Mouse (Mus musculus) neural tube, embryonic 11.5 days (tissue): ENCODE measurements around the gene Ptprd. TPM values are rescaled to one million over a fixed set of nuclear protein-coding genes. Genes with fewer than 3 reads are reported as not detected.
A peak's percentile ranks its signal among the peaks of the same experiment; 100 is the strongest.

ENCODE experiments used
- ATAC-seq: fragments of 200-750 bp; cut with Nextera tagmentation; 2 replicates; pipeline ENCODE4 v1.8.0; 2017; ENCODE audit warnings: moderate number of reproducible peaks, mild to moderate bottlenecking, moderate TSS enrichment, moderate library complexity; ENCODE audit not compliant: insufficient read depth, low FRiP score, low TSS enrichment
- DNase-seq: peaks from one replicate; pipeline ENCODE4 v3.0.0-alpha.2; 2015; ENCODE audit warnings: low spot score
- H3K27ac ChIP-seq: fragments of 300-500 bp; sonication (generic); 2 replicates; pipeline ENCODE4 v1.5.1; 2014; ENCODE audit warnings: low read depth, mild to moderate bottlenecking, low read length
- H3K27me3 ChIP-seq: fragments of 300-500 bp; sonication (generic); 2 replicates; pipeline ENCODE4 v1.6.1; 2014; ENCODE audit warnings: mild to moderate bottlenecking, low read length, mixed read lengths; ENCODE audit not compliant: control insufficient read depth, insufficient read depth
- H3K36me3 ChIP-seq: fragments of 300-500 bp; sonication (generic); 2 replicates; pipeline ENCODE4 v1.6.1; 2014; ENCODE audit warnings: mild to moderate bottlenecking, low read length, moderate library complexity, mixed read lengths; ENCODE audit not compliant: control insufficient read depth, insufficient read depth
- H3K4me1 ChIP-seq: fragments of 300-500 bp; sonication (generic); 2 replicates; pipeline ENCODE4 v1.6.1; 2014; ENCODE audit warnings: low read length, mixed read lengths; ENCODE audit not compliant: control insufficient read depth, insufficient read depth
- H3K4me2 ChIP-seq: fragments of 300-500 bp; sonication (generic); 2 replicates; pipeline ENCODE4 v1.6.1; 2014; ENCODE audit warnings: low read depth, mild to moderate bottlenecking, moderate library complexity
- H3K4me3 ChIP-seq: fragments of 300-500 bp; sonication (generic); 2 replicates; pipeline ENCODE4 v1.5.1; 2014; ENCODE audit warnings: low read depth, low read length
- H3K9ac ChIP-seq: fragments of 300-500 bp; sonication (generic); 2 replicates; pipeline ENCODE4 v1.6.1; 2014; ENCODE audit warnings: mild to moderate bottlenecking, low read length
- H3K9me3 ChIP-seq: fragments of 300-500 bp; sonication (generic); 2 replicates; pipeline ENCODE4 v1.6.1; 2016; ENCODE audit warnings: low read length; ENCODE audit not compliant: control insufficient read depth
- WGBS: fragments of 180-500 bp; shearing (Covaris S2); extraction: QIAGEN DNeasy Blood & Tissue Kit; methylation state at CpG from one replicate; pipeline ENCODE4 v1.1.7; 2014; 5-methylcytosine and 5-hydroxymethylcytosine counted together
- polyA plus RNA-seq: library from polyadenylated mRNA; unstranded; fragments of >200 nt; fragmentation: Nextera tagmentation; extraction: Ambion mirVana; gene quantifications from 2 replicates; pipeline ENCODE4 v1.2.1, GENCODE M21; 2014

The Ptprd gene
- polyA plus RNA-seq, 1 experiment from 2014 or later: 41.2 TPM

DNA sequence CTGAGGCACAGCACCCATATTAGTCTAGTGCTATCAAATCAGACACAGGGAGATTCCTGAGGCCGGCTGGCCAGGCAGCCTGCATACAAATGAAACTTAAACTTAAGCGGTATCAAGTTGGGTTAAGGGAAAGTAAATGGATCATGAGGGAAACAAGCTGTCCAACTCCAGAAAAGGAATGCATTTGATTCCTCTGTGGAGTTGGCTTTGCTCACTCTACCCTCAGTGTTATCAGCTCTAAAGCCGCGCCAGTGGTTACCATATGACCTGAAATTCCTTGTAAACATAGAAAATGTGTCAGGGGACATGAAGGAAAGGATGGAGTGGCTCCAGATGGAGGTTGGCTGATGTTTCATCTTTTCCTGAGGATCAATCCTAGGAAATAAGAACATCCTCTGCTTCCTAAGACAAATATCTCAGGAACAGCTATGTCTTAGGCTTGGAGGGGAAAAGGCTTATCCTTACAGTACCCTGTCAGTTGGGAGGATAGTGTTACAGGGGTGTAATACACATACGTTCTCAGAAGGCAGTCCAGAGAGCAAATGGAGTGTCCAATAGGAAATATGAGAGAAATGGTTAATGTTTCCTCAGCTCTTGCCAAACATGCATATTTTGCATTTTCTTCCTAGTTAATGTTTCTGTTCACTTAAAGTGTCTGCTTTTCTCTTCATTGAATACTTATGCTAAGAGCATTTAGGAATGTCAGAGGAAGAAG lies 697.7 kb downstream of the Ptprd start:
- 79% methylated on average over 5 of the region's 5 CpGs for WGBS
- Histone ChIP-seq H3K36me3 (no peaks in the 10 kb centered on the region), H3K4me2 (no peak overlapping the region), H3K27me3 (no peaks in the 10 kb centered on the region), H3K4me3 (no peak overlapping the region), H3K9me3 (no peaks in the 10 kb centered on the region), H3K27ac (no peak overlapping the region), H3K9ac (no peak overlapping the region), H3K4me1 (no peaks in the 10 kb centered on the region)
- ATAC-seq (no peak), DNase-seq (no peak)

DNA sequence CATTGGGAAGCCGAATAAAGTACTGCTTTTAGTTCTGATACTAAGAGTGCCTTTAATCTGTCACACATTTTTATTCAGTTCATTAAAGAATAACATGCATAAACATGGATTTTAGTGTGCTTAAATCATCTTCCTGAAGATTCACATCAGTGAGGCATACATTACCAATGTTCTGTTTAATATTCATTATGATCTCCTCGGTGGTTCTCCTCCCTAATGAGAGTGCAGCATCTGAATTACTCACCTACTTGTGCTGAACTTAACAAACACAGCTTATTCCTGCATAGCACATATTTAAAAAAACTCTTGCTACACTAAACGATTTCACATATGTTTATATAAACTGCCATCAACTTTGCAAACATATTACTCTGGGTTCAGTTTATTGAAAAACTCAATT lies 698.7 kb downstream of the Ptprd start:
- no peak overlapping the region for H3K27ac ChIP-seq
- H3K36me3 ChIP-seq: no peaks in the 10 kb centered on the region
- no peaks in the 10 kb centered on the region for H3K4me1 ChIP-seq
- no peak for DNase-seq
- no peaks in the 10 kb centered on the region for H3K27me3 ChIP-seq
- no peaks in the 10 kb centered on the region for H3K9me3 ChIP-seq
- H3K4me3 ChIP-seq: no peak overlapping the region
- no peak for ATAC-seq
- 72% methylated on average over 3 of the region's 3 CpGs for WGBS
- no peak overlapping the region for H3K9ac ChIP-seq
- no peak overlapping the region for H3K4me2 ChIP-seq

DNA sequence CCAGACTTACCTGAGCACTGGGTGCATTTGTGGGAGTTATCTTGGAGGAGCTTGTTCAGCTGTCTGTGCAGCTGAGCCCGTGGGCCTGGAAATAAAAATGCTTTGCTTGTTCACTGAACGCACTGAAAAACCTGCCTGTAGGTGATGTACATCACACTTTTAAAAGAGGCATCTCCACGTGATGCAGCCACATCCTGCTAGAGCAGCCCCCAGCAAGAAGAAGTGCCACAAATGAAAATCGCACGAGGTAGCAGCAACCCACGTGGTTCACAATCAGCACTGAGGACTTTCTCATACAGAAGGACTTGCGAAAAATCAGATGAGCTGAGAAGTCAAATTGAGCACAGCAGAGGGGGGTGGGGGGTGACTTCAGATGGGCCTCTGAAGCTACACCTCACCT lies 757.7 kb downstream of the Ptprd start:
- Histone ChIP-seq H3K4me1 (no peaks in the 10 kb centered on the region), H3K9me3 (no peaks in the 10 kb centered on the region), H3K27ac (no peak overlapping the region), H3K36me3 (no peaks in the 10 kb centered on the region), H3K9ac (no peak overlapping the region), H3K4me3 (no peak overlapping the region), H3K27me3 (no peaks in the 10 kb centered on the region), H3K4me2 (no peak overlapping the region)
- ATAC-seq (no peak), DNase-seq (no peak)
- WGBS: 82% methylated on average over 7 of the region's 7 CpGs

GRCm38 (mm10) chr4:77399146-77399545 lies 812.6 kb downstream of the Ptprd start:
- no peaks in the 10 kb centered on the region for H3K4me1 ChIP-seq
- 94% methylated on average over 4 of the region's 4 CpGs for WGBS
- no peak overlapping the region for H3K9ac ChIP-seq
- H3K9me3 ChIP-seq: no peaks in the 10 kb centered on the region
- ATAC-seq: no peak
- no peaks in the 10 kb centered on the region for H3K27me3 ChIP-seq
- no peak overlapping the region for H3K27ac ChIP-seq
- no peaks in the 10 kb centered on the region for H3K36me3 ChIP-seq
- H3K4me3 ChIP-seq: no peak overlapping the region
- no peak for DNase-seq
- no peak overlapping the region for H3K4me2 ChIP-seq

- Histone ChIP-seq H3K27me3 (no peaks in the 10 kb centered on the region), H3K36me3 (no peaks in the 10 kb centered on the region), H3K9me3 (no peaks in the 10 kb centered on the region), H3K4me1 (no peaks in the 10 kb centered on the region), H3K27ac (no peak overlapping the region), H3K9ac (no peak overlapping the region), H3K4me3 (no peak overlapping the region), H3K4me2 (no peak overlapping the region)
- no peak for ATAC-seq
- no peak for DNase-seq
Observed at GRCm38 (mm10) chr4:77361728-77362127, 850.0 kb downstream of the Ptprd start.

DNA sequence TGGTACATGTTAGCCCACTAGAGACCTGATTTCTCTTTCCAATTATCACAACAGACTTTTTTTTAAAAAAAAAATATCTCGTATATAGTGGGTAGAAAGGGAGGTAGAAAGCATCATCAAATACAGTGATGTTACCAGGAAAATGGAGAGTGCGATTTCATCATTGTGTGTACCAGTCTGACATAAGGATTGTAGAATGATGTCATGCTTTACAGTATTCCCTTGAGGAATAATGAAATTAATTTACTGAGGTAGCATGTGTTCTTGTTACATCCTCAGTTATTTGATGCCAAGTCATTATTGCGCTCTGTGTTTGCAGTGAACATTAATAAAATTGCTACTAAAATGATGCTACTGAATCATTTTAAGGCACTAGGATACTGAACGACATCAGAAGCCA lies 884.6 kb downstream of the Ptprd start:
- no peak overlapping the region for H3K4me2 ChIP-seq
- no peaks in the 10 kb centered on the region for H3K4me1 ChIP-seq
- no peak overlapping the region for H3K9ac ChIP-seq
- H3K27me3 ChIP-seq: no peaks in the 10 kb centered on the region
- DNase-seq: no peak
- no peak overlapping the region for H3K27ac ChIP-seq
- ATAC-seq: no peak
- no peaks in the 10 kb centered on the region for H3K36me3 ChIP-seq
- no peak overlapping the region for H3K4me3 ChIP-seq
- H3K9me3 ChIP-seq: no peaks in the 10 kb centered on the region
- 79% methylated on average over 4 of the region's 4 CpGs for WGBS

- no peak overlapping the region for H3K4me2 ChIP-seq
- no peak overlapping the region for H3K9ac ChIP-seq
- ATAC-seq (no peak), DNase-seq (peak; percentile 9)
- no peak overlapping the region for H3K27ac ChIP-seq
- H3K27me3 ChIP-seq: no peaks in the 10 kb centered on the region
- no peak overlapping the region for H3K4me3 ChIP-seq
- no peaks in the 10 kb centered on the region for H3K9me3 ChIP-seq
- WGBS: 59% methylated on average over 10 of the region's 10 CpGs
- H3K4me1 ChIP-seq: no peaks in the 10 kb centered on the region
- H3K36me3 ChIP-seq: no peaks in the 10 kb centered on the region
Observed at GRCm38 (mm10) chr4:77317060-77317680, 894.6 kb downstream of the Ptprd start.

- Histone ChIP-seq H3K27me3 (no peaks in the 10 kb centered on the region), H3K9ac (no peak overlapping the region), H3K4me3 (no peak overlapping the region), H3K9me3 (no peaks in the 10 kb centered on the region), H3K4me1 (no peaks in the 10 kb centered on the region), H3K4me2 (no peak overlapping the region), H3K27ac (no peak overlapping the region), H3K36me3 (no peaks in the 10 kb centered on the region)
- 76% methylated on average over 2 of the region's 2 CpGs for WGBS
- ATAC-seq (no peak), DNase-seq (no peak)
Observed at GRCm38 (mm10) chr4:77316644-77317043, 895.1 kb downstream of the Ptprd start.

DNA sequence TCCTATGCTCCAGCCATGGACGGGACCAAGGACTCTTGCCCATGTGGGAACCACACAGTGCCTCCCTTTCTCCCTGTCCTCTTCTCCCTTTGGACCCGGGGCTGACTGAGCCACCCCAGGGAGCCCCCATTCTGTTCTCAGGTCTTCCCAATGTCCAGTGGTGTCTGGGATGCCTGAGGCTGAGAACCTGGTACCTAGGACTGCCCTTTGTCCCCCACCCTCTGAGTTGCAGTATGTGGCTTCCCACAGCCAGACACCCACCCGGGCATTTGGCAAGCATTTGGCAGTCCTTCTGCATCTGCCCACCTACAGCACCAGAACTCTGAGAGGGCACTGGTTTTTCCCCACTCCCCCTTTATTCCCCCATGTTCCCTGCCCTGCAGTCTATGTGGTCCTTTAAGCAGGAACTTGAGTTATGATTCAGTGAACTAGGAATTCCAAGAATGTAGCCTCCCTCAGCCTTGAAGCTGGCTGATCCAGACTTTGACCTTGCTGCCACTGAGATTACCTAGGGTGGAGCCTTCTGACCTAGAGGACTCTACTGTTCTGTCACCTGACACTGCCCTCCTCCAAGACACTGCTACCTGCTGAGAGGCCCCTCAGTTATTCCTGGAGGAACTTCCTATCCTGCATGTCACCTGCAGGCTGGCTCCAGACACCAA lies 901.5 kb downstream of the Ptprd start:
- no peak overlapping the region for H3K4me3 ChIP-seq
- no peak overlapping the region for H3K9ac ChIP-seq
- no peak for DNase-seq
- no peaks in the 10 kb centered on the region for H3K36me3 ChIP-seq
- 89% methylated on average over 3 of the region's 3 CpGs for WGBS
- H3K4me1 ChIP-seq: no peaks in the 10 kb centered on the region
- no peak for ATAC-seq
- no peaks in the 10 kb centered on the region for H3K9me3 ChIP-seq
- H3K4me2 ChIP-seq: no peak overlapping the region
- H3K27me3 ChIP-seq: no peaks in the 10 kb centered on the region
- H3K27ac ChIP-seq: no peak overlapping the region
